Comparison of ENCODE assay signal across 14 mouse cellular contexts in genomic region chr5:77273151-77273550, GRCm38 (mm10). TPM values are rescaled to one million over a fixed set of nuclear protein-coding genes. Genes with fewer than 3 reads are reported as not detected.
DNase-seq lines count a peak whose midpoint lies in the region; ATAC-seq and TF ChIP-seq lines count a peak whose summit lies in the region.
"Had no signal": no experiment of that assay in that cellular context is flagged by ENCODE, and none has a peak within 500 bp of the region (broad histone marks: within the 10 kb centered on the region; RNA-seq: fewer than 3 reads in every experiment).

No protein-coding gene starts in this region.

- no peaks in the 10 kb centered on the region for H3K27me3 ChIP-seq in heart, embryonic 11.5 days (ENCODE audit: control insufficient read depth, insufficient read depth, low read length)
- H3K27me3 ChIP-seq: midbrain, embryonic 13.5 days had no signal

- no peaks in the 10 kb centered on the region for H3K9me3 ChIP-seq in heart, embryonic 11.5 days (replicated peaks; ENCODE audit: control insufficient read depth, low read length)
- H3K9me3 ChIP-seq: limb, embryonic 10.5 days; midbrain, embryonic 13.5 days had no signal

- no peaks in the 10 kb centered on the region; the same call in 1 of the 2 replicates for H3K4me1 ChIP-seq in lung, adult 2 months (ENCODE audit: control insufficient read depth, insufficient read depth, low read length)
- no peaks in the 10 kb centered on the region for H3K4me1 ChIP-seq in heart, embryonic 11.5 days (ENCODE audit: control insufficient read depth, insufficient read depth, low read length)
- H3K4me1 ChIP-seq: limb, embryonic 10.5 days; midbrain, embryonic 13.5 days had no signal

- peak; percentile 16 for DNase-seq in lung, postnatal 36 days
- no peak for DNase-seq in lung, adult 2 months
- DNase-seq in induced T-regulatory cell, adult 2 months (ENCODE audit: low read depth), result peak; percentile 69
- DNase-seq in spleen, postnatal 14 days (ENCODE audit: low spot score in 2 of 2), result peak; percentile 14 to 38
- no peak for DNase-seq in cerebellum, adult 8-10 months
- no peak for DNase-seq in lung, adult 18-20 months
- DNase-seq: heart, adult 18-20 months; heart, postnatal 4 days; right cerebral cortex, adult 18-20 months had no signal

- H3K36me3 ChIP-seq in heart, embryonic 11.5 days (ENCODE audit: control insufficient read depth, insufficient read depth, low read length), result peaks cover 43% of the 10 kb centered on the region

- WGBS in lung, adult 2 months, result 64% methylated on average over 7 of the region's 7 CpGs
- WGBS in heart, embryonic 11.5 days (ENCODE audit: insufficient replicate concordance), result 86% methylated on average over 7 of the region's 7 CpGs

- ATAC-seq in cerebellum, adult (ENCODE audit: insufficient number of reproducible peaks, low FRiP score, low TSS enrichment), result no peak
- ATAC-seq in heart, embryonic 11.5 days (replicated peaks; ENCODE audit: insufficient number of reproducible peaks, low FRiP score, low TSS enrichment), result no peak
- ATAC-seq: intestine, embryonic 16.5 days; midbrain, embryonic 13.5 days had no signal

- TF ChIP-seq POLR2A in lung, adult 2 months (IDR thresholded peaks at IDR 0.05; ENCODE audit: borderline replicate concordance, extremely low read depth, low read depth, low read length), result no peak

- H3K4me2 ChIP-seq in heart, embryonic 11.5 days, result no peak overlapping the region
- H3K4me2 ChIP-seq: midbrain, embryonic 13.5 days had no signal

- H3K27ac ChIP-seq in heart, embryonic 11.5 days (ENCODE audit: low read depth, low read length), result no peak overlapping the region
- H3K27ac ChIP-seq: limb, embryonic 10.5 days; midbrain, embryonic 13.5 days had no signal

- no peak overlapping the region for H3K9ac ChIP-seq in heart, embryonic 11.5 days (ENCODE audit: low read depth, low read length)
- H3K9ac ChIP-seq: midbrain, embryonic 13.5 days had no signal

- H3K4me3 ChIP-seq in lung, adult 2 months (replicated peaks; ENCODE audit: extremely low read depth, low read depth, low read length), result no peak overlapping the region
- no peak overlapping the region for H3K4me3 ChIP-seq in heart, embryonic 11.5 days (ENCODE audit: low read depth, low read length)
- H3K4me3 ChIP-seq: limb, embryonic 10.5 days; midbrain, embryonic 13.5 days had no signal

- TF ChIP-seq CTCF in lung, adult 2 months (IDR thresholded peaks at IDR 0.05; ENCODE audit: insufficient read depth, low read length), result no peak

RNA-seq across cellular contexts. Expression of gene Rest, which starts 7.9 kb away (rescaled TPM):
- 6.7 and 7.3 TPM in 2 replicates for polyA plus RNA-seq in lung, adult 2 months (2012; rRNA removed)
- polyA plus RNA-seq in heart, embryonic 11.5 days (2014; fragmentation: Nextera tagmentation; extraction: Ambion mirVana), result 28.9 and 29.0 TPM in 2 replicates

RNA-seq across cellular contexts. Expression of gene Noa1, which starts 36.7 kb away (rescaled TPM):
- 8.0 and 9.6 TPM in 2 replicates for polyA plus RNA-seq in lung, adult 2 months (2012; rRNA removed)
- 20.3 and 21.1 TPM in 2 replicates for polyA plus RNA-seq in heart, embryonic 11.5 days (2014; fragmentation: Nextera tagmentation; extraction: Ambion mirVana)

RNA-seq across cellular contexts. Expression of gene Polr2b, which starts 36.8 kb away (rescaled TPM):
- polyA plus RNA-seq in lung, adult 2 months (2012; rRNA removed), result 18.2 and 18.6 TPM in 2 replicates
- 46.0 and 52.0 TPM in 2 replicates for polyA plus RNA-seq in heart, embryonic 11.5 days (2014; fragmentation: Nextera tagmentation; extraction: Ambion mirVana)

Comparison
In these comparisons a context has a peak if more than half of its experiments do, and no peak if none do; other contexts are left out.
1. DNase-seq: peak in lung, postnatal 36 days (single experiment), induced T-regulatory cell, adult 2 months (single experiment) and spleen, postnatal 14 days (2 of 2); none in lung, adult 2 months (single experiment), cerebellum, adult 8-10 months (single experiment) and lung, adult 18-20 months (0 of 2).